Mouse (Mus musculus): ENCODE results near the gene Gcsh. TPM values are rescaled to one million over a fixed set of nuclear protein-coding genes. Genes with fewer than 3 reads are reported as not detected.

Gcsh gene
- polyA plus RNA-seq, 1 experiment from 2014 or later: 127 TPM

DNA sequence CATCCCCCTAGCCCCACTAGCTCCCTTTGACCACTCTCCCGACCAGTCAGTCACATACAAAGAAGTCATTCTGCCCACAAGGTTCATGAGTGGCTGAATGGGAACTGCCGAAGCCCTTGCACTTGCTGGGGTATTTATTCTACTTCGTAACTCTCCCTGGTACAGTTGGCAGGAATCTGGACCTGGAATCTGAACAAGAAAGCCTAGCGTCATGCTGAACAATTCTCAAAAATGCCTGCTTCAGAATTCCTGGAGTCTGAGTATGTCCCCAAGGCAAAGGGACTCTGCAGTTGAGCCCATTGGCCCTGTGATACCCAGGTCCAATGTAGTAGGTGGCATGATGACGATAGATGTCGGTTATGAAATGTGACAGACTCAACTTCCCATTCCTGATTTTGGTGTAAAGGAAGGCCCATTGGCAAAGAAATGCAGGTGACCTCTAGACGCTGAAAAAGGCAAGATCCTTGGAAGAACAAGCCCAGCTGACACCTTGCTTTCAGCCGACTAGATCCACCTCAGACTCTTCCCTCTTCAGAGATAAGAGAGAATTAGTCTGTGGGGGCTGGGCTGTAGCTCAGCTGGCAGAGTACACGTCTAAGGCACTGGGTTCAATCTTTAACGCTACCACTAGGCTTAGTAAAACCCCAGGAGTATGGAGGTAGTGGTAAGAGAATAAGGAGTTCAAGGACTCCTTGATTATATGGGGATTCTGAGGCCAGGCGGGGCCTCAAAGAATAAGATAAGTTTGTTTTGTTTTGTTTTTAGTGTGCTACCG lies 50.9 kb downstream of the Gcsh start:
- no peak overlapping the region for H3K27ac ChIP-seq
- ATAC-seq (ENCODE audit: low FRiP score): peak; percentile 25; the same call in 1 of the 2 replicates
- H3K4me2 ChIP-seq: no peak overlapping the region
- WGBS: 87% methylated on average over 12 of the region's 12 CpGs
- H3K36me3 ChIP-seq (replicated peaks): peaks cover 22% of the 10 kb centered on the region
- no peaks in the 10 kb centered on the region for H3K27me3 ChIP-seq
- peaks cover 24% of the 10 kb centered on the region for H3K4me1 ChIP-seq
- H3K9me3 ChIP-seq: no peaks in the 10 kb centered on the region
- H3K4me3 ChIP-seq (replicated peaks): no peak overlapping the region
- H3K9ac ChIP-seq: no peak overlapping the region

DNA sequence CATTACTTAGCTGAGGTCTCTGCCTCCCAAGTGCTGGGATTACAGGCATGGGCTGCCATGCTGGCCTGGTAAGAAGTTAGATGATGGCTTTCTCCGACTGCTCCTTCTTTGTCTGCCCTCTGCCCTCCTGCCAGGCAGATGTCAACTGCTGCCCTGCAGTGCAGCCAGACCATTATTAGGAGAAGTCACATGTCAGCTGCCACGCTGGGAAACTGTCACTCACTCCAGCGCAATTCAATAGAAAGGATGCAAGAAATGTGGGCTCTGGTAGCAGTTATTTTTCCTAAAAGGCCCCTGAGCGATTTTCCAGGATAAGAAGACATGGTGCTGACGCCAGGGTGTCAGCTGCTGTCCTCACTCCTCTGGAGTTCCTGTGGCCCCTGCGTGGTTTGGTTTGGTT lies 57.8 kb downstream of the Gcsh start:
- H3K36me3 ChIP-seq (replicated peaks): peaks cover 76% of the 10 kb centered on the region
- no peak overlapping the region for H3K9ac ChIP-seq
- H3K9me3 ChIP-seq: no peaks in the 10 kb centered on the region
- H3K4me3 ChIP-seq (replicated peaks): no peak overlapping the region
- H3K27ac ChIP-seq: no peak overlapping the region
- H3K4me1 ChIP-seq: no peaks in the 10 kb centered on the region
- no peak for ATAC-seq (ENCODE audit: low FRiP score)
- no peaks in the 10 kb centered on the region for H3K27me3 ChIP-seq
- WGBS: 47% methylated on average over 6 of the region's 6 CpGs
- no peak overlapping the region for H3K4me2 ChIP-seq

DNA sequence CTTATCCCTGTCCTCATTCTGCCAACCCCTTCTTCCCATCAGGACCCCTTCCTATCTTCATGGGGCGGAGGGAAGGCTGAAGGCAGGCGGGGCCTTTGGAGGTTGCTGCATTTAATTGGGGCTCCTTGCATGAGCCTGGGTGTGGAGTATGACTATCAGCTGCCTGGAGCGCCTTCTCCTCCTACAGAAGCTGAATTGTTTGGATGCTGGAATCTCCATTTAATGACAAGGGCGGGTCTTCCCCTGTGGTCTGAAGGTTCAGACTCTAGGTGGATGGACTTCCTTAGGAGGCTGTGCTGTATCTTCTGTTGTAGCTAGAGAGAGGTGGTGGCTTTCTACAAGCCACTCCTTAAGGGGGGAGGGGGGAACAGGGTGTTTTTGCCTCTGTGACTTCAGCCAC lies 58.4 kb downstream of the Gcsh start:
- H3K27ac ChIP-seq: no peak overlapping the region
- no peak overlapping the region for H3K4me3 ChIP-seq (replicated peaks)
- H3K4me1 ChIP-seq: no peaks in the 10 kb centered on the region
- H3K9ac ChIP-seq: no peak overlapping the region
- no peaks in the 10 kb centered on the region for H3K27me3 ChIP-seq
- H3K4me2 ChIP-seq: no peak overlapping the region
- H3K9me3 ChIP-seq: no peaks in the 10 kb centered on the region
- no peak for ATAC-seq (ENCODE audit: low FRiP score)
- WGBS: 93% methylated on average over 4 of the region's 4 CpGs
- H3K36me3 ChIP-seq (replicated peaks): peaks cover 73% of the 10 kb centered on the region

Other genes with a start within 250 kb of the Gcsh start
- gene Cmc2, start 72.1 kb downstream of the Gcsh start, polyA plus RNA-seq (2016; fragmentation: Nextera tagmentation; extraction: Ambion mirVana): 73.6 and 78.2 TPM in 2 replicates
- 43.5 and 45.8 TPM in 2 replicates for gene Cenpn, start 71.8 kb downstream of the Gcsh start, polyA plus RNA-seq (2016; fragmentation: Nextera tagmentation; extraction: Ambion mirVana)
- gene Atmin, start 50.1 kb downstream of the Gcsh start, polyA plus RNA-seq (2016; fragmentation: Nextera tagmentation; extraction: Ambion mirVana): 17.9 and 18.5 TPM in 2 replicates
- 4.5 and 5.4 TPM in 2 replicates for gene 1700030J22Rik, start 14.6 kb downstream of the Gcsh start, polyA plus RNA-seq (2016; fragmentation: Nextera tagmentation; extraction: Ambion mirVana)
- not detected in 2 replicates for gene Pkd1l2, start 88.9 kb upstream of the Gcsh start, polyA plus RNA-seq (2016; fragmentation: Nextera tagmentation; extraction: Ambion mirVana)
- gene Bco1, start 102.3 kb upstream of the Gcsh start, polyA plus RNA-seq (2016; fragmentation: Nextera tagmentation; extraction: Ambion mirVana): 0.17 and 0.24 TPM in 2 replicates
- gene Gan, start 164.6 kb upstream of the Gcsh start, polyA plus RNA-seq (2016; fragmentation: Nextera tagmentation; extraction: Ambion mirVana): 2.9 and 3.4 TPM in 2 replicates

Measured in forebrain, embryonic 12.5 days (tissue).